Mouse (Mus musculus) layer of hippocampus, adult 9-11 months (tissue): ENCODE measurements at regions not wholly inside any gene's neighbourhood (a gene's known extent, or its start where the extent isn't known, plus 50 kb on each side); places are given as distances from the start of the nearest gene placed in this dataset.

Experiments used
- DNase-seq: peaks from one replicate; pipeline ENCODE4 v3.0.0; 2022

GRCm38 (mm10) chr3:137482546-137482945, 138.9 kb upstream of the Ddit4l start:
- DNase-seq: no peak

DNA sequence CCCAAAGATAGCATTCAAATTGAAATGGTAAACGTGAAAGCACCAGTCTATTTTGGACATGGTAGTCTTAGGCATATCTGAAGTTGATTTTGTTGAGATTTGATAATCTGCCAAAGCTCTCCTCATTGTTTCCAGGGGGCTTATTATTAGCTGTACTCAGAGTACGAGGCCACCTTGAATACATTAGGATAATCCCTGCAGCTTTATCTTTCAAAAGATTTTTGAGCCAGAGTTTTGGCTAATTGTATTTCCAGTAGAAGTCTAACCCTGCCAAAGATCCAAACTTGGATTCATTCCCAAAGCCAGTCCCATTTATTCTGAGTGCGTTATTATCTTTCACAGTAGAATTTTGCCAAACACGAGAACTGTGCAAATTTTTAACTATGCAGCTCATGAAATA, 138.4 kb upstream of the Ddit4l start:
- peak; percentile 45 for DNase-seq

DNA sequence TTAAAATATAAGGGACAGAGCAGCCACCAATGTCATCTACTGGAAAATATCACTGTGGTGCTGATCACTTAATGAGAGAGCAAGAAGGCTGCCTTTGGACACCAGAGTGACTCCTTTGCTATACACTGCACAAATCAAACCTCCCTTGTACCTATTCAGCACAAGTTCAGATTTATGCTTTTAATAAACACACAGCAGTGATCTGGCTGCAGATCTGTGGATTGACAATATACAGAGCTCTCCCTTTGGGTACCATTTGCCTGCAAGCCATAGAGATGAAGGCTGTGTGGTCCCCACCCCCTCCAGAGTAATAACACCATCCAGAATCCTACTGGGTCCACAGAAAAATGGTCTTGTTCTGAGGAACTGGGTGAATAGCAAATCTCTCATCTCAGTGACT, 131.8 kb upstream of the Ddit4l start:
- no peak for DNase-seq

DNA sequence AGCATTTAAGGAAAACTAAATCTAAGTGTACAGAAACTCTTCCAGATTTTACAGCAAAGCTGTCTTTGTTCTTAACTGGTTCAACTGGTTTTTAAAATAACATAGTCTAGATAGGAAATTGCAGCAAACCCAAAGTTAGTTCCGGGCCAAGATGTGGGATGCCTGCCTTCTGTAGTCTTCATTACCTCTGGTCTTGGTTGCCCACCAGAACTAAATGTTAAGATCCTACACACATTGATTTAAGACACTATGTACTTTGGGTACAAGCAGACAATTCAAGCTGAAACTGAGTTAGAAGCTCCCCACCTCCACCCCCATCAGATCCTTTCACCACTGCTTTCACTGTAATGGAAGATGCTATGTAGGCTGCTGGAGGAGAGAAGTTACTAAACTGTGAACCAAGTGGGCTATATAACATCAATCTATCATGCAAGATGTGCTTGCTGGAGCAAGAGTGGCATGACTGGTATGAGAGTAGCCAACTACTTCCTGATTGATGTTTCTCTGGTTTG, 129.8 kb upstream of the Ddit4l start:
- no peak for DNase-seq

GRCm38 (mm10) chr3:137498343-137498742, 123.1 kb upstream of the Ddit4l start:
- DNase-seq: no peak

GRCm38 (mm10) chr3:137511283-137511682, 110.1 kb upstream of the Ddit4l start:
- DNase-seq: no peak

- DNase-seq: no peak
Measured at GRCm38 (mm10) chr3:137512411-137512810, 109.0 kb upstream of the Ddit4l start.

- peak; percentile 69 for DNase-seq
Measured at GRCm38 (mm10) chr3:137513026-137513425, 108.4 kb upstream of the Ddit4l start.

GRCm38 (mm10) chr3:137514238-137514637, 107.2 kb upstream of the Ddit4l start:
- no peak for DNase-seq

GRCm38 (mm10) chr3:137517433-137517832, 104.0 kb upstream of the Ddit4l start:
- no peak for DNase-seq

GRCm38 (mm10) chr3:137520191-137520590, 101.2 kb upstream of the Ddit4l start:
- DNase-seq: no peak

DNA sequence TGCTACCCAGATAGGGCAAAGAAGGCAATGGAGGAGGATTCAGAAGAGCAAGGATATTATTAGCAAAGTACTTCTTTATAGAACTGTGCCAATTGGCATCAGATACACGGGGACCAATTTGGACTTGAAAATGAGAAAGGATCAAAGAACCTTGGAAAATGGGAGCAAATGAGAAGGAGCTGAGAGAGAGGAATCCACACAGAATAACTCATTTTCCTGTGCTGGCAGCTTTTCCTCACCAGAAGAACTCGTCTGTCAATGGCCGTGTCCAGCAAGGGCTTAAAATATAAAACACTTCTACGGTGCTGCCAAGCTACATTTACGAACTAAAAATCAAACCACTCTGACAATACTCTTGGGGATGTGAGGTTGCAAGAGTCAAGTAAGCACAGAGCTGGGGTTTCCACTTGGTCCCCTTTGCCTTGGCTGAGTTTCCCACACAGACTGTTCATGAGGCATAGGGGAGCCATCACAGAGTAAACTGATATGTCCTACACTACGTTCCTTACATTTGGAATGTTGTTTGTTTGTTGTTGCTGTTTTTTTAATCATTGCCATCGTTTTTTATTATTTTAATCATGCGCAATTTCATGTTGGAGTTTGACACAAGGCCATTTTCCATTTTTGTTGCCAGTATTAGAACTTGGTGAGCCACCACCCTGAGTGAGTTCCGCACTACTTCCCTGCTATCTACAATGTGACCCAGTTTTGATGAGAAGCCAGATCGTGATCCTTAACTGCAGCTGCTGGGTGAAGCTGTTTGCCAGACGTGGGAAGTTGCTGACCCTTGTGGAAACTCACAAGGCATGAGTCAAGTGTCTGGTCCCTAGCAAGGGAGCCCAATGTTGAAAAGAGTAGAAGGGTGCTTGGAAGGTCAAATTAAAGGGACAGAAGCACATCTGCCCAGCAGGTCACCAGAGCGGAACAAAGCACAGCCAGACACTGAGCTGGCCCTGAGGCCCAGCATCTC, 95.5 kb upstream of the Ddit4l start:
- no peak for DNase-seq

GRCm38 (mm10) chr3:137529592-137529960, 91.8 kb upstream of the Ddit4l start:
- DNase-seq: no peak

GRCm38 (mm10) chr3:137529961-137530609, 91.3 kb upstream of the Ddit4l start:
- no peak for DNase-seq

DNA sequence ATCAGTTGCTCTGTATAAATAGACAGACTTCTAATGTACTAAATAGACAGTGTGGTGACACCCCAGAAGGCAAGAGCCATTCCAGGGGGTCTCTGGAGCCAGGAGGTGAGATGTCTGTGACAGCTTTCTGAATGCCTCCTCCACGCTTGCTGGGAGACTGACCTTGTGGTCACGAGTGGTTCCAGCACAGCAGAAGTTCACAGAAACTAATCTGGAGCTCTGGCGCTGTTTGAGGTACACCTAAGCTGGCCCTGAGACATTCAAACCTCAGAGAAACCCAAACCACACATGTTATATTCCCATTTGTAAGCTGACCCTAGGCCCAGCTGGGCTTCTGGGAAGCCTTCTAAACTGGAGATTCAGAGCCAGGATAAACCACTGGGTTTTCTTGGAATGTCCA, 79.7 kb upstream of the Ddit4l start:
- DNase-seq: no peak

DNA sequence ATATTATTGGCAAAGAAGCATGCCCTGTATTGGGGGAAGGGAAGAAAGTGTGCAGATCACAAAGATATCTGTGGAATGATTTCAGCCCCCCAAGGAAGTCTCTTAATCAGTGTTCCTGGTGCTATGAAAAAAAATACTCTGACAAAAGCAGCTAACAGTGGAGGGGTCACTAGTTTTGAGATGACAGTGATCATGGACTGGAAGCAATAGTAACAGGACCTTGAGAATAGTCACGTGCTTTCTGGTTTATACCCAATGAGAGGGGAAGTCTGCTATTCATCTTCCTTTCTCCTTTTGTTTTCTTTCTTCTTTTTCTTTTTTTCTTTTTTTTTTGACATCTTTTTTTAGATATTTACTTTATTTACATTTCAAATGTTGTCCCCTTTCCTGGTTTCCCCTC, 79.1 kb upstream of the Ddit4l start:
- no peak for DNase-seq

DNA sequence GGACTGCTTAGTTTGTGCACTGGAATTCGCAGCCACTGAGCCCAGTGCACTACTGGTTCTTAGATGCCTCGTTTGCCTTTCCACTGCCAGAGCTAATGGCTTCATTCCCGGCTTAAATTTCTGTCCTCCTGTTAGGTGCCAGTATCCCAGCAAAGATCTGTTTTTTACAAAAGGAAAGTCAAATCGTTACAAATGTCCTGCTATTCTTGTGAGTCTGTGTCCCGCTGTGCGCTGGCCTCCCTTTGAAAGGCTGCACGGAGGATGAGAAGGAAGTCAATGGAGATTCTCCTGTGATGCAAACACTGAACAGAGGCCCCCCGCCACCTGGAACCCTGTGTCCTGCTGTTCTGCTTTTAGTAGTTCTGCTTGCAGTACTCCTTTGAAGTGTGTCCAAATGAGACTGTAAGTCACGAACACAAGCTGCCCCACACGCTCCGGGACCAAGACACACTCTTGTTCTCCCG, 74.0 kb upstream of the Ddit4l start:
- no peak for DNase-seq

GRCm38 (mm10) chr3:137547938-137548337, 73.5 kb upstream of the Ddit4l start:
- DNase-seq: no peak

DNA sequence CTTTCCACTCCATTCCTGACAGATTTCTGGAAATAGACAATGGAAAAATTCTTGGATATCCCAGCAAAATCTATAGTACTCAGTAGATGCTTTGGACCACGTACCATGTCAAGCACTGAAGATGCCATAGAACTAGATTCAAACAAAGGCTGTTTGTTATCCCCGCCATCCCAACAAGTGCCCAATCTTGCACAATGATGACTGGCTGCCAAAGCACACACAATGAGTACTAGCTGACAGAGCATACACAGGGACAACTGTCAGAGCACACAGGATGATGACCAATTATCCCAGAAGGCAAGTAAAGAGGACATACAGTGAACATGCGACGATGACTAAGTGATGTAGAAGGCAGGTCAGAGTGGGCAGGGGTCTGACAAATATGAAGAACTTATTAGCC, 70.7 kb upstream of the Ddit4l start:
- no peak for DNase-seq

- DNase-seq: no peak
Measured at GRCm38 (mm10) chr3:137552472-137553336, 68.7 kb upstream of the Ddit4l start.

DNA sequence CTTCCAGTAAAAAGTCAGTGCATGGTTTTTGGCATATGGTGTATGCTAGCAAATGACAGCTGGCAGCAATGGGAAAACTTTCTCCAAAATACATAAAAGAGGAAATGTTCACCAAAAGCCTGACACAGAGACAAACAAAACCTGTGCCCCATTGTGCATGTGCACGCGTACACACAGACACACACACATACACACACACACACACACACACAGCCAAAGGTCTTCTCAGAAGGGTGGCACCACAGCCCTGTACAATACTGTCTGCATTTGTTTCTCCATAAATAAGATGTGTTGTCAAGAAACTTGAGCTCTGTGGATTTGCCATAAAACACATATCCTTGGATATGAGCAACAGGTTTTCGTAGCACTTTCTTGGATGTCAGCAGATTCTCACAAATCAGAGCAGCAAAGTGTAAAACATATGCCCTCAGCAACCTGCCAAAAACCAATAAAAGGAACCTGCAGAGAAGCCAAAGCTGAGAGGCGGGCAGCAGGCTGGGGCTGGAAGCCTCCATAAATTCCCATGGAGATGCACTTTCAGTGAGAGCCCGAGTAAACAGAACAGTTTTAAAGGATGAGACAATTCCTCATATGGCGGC, 60.5 kb upstream of the Ddit4l start:
- DNase-seq: peak; percentile 90

DNA sequence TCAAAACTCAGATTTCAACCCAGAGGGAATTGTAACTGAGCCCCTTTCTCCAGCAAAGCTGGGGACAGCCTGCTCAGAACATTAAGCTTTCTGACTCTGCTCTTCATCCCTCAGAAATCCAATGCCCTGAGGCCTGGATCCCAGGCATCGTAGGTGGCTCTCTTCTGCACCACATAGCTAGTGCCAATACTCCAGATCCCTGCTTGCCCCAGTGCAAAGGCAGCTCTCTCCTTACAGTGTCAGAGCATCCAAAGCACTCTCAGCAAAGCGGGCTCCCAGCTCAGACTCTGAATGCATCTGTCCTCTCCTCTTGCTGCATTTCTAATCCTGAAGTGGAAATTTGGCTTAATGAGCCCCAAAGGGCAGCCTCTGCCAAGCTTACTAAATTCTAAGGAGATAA, 59.4 kb upstream of the Ddit4l start:
- DNase-seq: no peak
